Mouse (Mus musculus): ENCODE data around the gene Mast4.

GRCm38 (mm10) chr13:102886788-102887187, 447.5 kb downstream of the Mast4 start:
- TF ChIP-seq GATA1 (IDR thresholded peaks at IDR 0.05; ENCODE audit: low read length) = no peak
- TF ChIP-seq TAL1 (IDR thresholded peaks at IDR 0.05; ENCODE audit: low read length) = no peak

Data from erythroblast, embryonic 14.5 days (primary cell).